Mouse (Mus musculus): ENCODE measurements around the gene Rabep2.

DNA sequence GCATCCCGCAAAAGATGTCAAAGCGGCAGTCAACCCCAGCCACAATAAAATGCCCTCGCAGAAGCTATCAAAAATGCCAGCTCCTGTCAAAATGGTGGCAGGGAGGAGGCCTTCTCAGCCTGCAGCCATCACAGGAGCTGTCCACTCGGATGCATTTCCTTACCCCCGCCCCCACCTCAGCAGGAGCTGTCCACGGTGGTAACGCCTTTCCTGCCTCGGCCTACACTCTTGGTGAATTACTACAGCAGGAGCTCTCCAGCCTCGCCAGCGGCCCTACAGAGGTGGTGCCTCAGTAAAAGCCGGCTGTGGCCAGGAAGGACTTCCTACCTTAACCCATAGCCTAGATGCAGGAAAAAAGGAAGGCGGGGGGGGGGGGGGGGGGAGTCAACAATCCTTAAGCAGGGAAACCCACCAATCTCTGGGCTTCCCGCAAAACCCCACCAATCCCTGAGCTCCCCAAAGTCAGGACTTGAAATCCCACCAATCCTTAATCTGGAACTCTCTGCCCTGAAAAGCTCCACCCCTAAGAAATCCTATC, 1.2 kb upstream of the Rabep2 start:
- TF ChIP-seq POLR2A (IDR thresholded peaks at IDR 0.05; ENCODE audit: control insufficient read depth, low read depth, low read length) (no peak), CTCF (IDR thresholded peaks at IDR 0.05; ENCODE audit: control insufficient read depth, insufficient read depth, insufficient replicate concordance, low read depth, low read length) (no peak)
